Mouse (Mus musculus) c-Kit-positive CD71-positive TER-119-negative erythroid progenitor cells, embryonic 14.5 days (primary cell): Measurements from ENCODE around the gene Ppp6r1.
"Not testable (repeated sequence)": the region's sequence is repeated elsewhere in the genome, so short reads cannot be mapped to it uniquely, and the experiment has no call there.

Experiments used
- DNase-seq: peaks from one replicate; pipeline ENCODE4 v3.0.0-alpha.2; 2013; ENCODE audit warnings: low read depth

Ppp6r1 gene

DNA sequence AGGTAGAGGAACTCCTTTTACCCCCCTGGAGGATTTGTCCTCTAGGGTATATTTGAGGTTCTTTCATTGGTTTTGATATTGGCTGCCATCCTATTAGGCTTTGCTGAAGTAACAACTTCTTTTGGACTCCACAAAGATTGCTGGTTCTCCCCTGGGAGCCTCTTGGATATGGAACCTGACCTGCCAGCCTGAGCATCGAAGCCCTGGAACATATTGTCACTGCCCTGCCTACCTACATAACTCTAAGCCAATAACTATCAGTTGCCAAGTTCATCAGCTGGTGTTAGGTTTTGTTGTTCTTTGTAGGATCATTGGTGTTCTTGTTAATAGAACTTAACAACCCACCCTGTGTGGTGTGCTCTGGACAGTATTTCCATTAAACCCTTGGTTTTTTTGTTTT lies 45.9 kb downstream of the Ppp6r1 start:
- DNase-seq, result no peak

DNA sequence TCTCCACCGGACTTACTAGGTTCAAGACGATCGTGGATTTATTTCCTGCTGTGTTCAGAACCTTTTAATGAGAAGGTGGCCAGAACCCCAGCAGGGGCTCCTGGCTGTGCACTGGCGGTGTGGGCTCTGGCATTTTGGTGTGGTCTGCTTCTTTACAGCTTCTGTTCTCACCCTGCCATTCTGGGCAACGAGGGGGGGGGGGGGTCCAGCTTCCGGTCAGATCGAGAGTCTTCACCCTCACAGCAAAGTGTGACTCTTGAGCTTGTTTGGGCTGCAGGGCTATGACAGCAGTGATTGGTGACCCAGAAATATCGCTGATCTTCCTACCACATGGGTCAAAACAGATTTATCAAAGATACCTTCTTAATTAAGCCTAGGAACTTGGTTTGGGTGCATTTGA lies 46.4 kb downstream of the Ppp6r1 start:
- DNase-seq, result no peak

DNA sequence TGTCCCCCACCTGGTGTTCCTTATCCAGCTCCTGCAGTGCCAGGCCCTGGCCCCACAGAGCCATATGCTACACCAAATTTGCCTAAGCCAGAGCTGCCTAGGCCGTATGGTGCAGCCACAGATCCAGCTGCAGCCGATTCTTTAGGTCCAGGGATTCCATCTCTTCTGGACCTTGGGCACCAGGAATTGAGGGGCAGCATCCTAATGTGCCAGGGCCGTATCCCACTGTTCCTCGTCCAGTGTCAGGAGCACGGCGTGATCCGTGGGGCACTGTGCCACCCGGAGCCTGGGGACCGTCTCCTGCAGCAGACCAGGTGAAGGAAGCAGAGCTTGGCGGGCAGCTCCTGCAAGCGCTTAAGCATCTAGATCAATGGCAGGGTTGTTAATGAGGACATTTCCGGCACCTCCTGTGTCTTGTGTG lies 46.9 kb downstream of the Ppp6r1 start:
- DNase-seq, result no peak

DNA sequence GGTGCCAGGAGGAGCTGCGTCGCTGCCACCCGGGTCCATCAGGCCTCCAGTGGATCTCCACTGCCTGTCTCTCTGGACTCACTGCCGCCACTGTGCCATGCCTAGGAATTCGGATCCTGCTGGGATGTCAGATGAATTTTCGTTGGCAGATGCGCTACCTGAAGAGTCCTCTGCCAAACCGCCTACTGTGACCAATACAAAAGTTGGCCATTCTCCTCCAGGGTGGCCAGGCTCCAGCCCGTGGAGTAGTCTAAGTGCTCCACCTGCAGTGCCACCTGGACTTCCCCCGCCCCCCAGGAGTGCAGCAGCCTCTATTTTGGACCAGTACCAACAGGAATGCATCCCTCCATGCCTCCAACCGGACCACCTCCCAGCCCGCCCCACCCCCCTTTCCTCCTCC lies 47.3 kb downstream of the Ppp6r1 start:
- DNase-seq, result no peak

DNA sequence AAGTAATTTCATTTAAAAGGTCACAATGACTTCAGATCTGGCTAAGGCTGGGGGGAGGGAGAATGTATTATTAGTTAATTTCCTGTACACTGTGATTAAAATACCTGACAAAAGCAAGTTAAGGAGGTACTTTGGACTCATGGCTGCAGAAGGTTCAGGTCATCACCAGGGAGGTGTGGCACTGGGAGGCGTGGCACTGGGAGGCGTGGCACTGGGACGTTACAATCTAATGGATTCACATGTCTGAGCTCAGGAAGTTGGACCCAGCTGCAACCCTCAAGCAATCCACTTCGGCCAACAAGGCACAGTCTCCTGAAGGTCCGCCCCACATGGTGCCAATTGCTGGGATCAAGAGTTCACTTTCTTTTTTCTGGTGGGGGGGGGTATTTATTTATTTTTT lies 50.8 kb downstream of the Ppp6r1 start:
- DNase-seq, result no peak

DNA sequence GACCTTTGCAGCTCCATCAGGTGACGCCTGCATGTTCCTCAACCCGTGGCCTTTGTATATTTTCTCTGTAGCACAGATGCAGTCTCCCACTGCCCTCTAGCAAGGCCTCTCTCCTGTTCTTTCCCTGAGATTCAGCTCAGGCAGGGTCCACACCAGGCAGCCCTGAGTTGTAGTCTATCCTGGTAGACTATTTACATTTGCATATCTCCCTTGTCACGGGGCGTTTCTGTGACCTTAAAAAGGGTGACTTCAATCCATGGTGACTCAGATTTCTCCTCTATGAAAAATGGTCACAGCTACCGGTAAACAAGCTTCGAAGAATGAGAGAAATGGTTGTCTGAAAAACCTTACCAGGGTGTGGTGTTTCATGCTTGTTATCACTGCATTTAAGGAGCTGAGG lies 54.9 kb downstream of the Ppp6r1 start, which contains the start of gene Ptprh:
Gene Ptprh (minus strand): TSS at position 169 of the 400 bp plus-strand sequence.
- no peak for DNase-seq

DNA sequence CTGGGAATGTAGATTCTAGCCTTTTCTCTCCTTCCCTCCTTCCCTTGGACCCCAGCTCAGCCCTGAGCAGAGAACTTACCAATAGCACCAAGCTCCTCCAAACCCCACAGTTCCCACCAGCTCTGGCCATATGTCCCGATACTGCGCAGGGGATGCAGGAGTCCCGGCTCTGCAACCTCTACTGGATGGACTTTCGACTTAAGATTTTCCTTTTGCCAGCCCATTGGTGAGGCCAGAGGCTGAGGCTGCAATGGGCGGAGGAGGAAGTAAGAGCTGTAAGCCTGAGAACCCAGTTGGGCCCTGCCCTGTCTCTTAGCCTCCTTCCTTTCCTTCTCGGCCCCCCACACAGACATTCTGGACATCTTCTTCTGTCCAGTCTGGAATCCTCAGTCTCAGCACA lies 55.9 kb downstream of the Ppp6r1 start:
- no peak for DNase-seq

DNA sequence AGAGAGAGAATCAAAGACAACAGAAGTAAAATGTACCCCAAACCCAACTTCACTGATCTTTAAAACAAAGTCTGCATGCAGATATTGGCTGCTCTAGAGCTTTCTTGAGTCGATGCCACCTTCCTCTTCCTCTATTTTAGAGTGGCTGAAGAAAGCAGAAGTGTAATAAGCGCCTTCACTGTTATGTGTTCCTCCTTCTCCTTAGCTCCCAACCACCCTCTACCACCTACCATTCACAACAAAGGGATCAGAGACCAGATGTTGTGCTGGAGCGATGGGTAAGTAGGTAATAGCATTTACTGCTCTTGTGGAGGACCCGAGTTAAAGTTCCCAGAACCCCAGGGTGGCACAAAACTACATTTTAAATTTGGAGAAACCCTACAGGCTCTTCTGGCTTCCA lies 61.8 kb downstream of the Ppp6r1 start:
- DNase-seq, result not testable (repeated sequence)
